Mouse (Mus musculus) midbrain, embryonic 13.5 days (tissue): ENCODE measurements around the gene Rps24. TPM values are rescaled to one million over a fixed set of nuclear protein-coding genes. Genes with fewer than 3 reads are reported as not detected.
A peak's percentile ranks its signal among the peaks of the same experiment; 100 is the strongest.
"Not testable (repeated sequence)": the region's sequence is repeated elsewhere in the genome, so short reads cannot be mapped to it uniquely, and the experiment has no call there.

Experiments
- ATAC-seq: fragments of 200-750 bp; cut with Nextera tagmentation; 2 replicates; pipeline ENCODE4 v1.8.0; 2017; ENCODE audit warnings: mild to moderate bottlenecking, moderate TSS enrichment, moderate library complexity
- H3K27ac ChIP-seq: fragments of 300-500 bp; sonication (generic); 2 replicates; pipeline ENCODE4 v1.5.1; 2015; ENCODE audit warnings: inconsistent platforms, mild to moderate bottlenecking, moderate library complexity
- H3K27me3 ChIP-seq: fragments of 300-500 bp; sonication (generic); 2 replicates; pipeline ENCODE4 v1.6.1; 2015; ENCODE audit warnings: mild to moderate bottlenecking, inconsistent platforms
- H3K36me3 ChIP-seq: fragments of 300-500 bp; sonication (generic); 2 replicates; pipeline ENCODE4 v1.6.1; 2015; ENCODE audit warnings: mild to moderate bottlenecking, inconsistent platforms
- H3K4me1 ChIP-seq: fragments of 300-500 bp; sonication (generic); replicated peaks from 2 replicates; pipeline ENCODE4 v1.6.1; 2015; ENCODE audit warnings: inconsistent platforms
- H3K4me2 ChIP-seq: fragments of 300-500 bp; sonication (generic); replicated peaks from 2 replicates; pipeline ENCODE4 v1.6.1; 2015; ENCODE audit warnings: moderate library complexity, mild to moderate bottlenecking, inconsistent platforms
- H3K4me3 ChIP-seq: fragments of 300-500 bp; sonication (generic); replicated peaks from 2 replicates; pipeline ENCODE4 v1.5.1; 2015; ENCODE audit warnings: mild to moderate bottlenecking, inconsistent platforms
- H3K9ac ChIP-seq: fragments of 300-500 bp; sonication (generic); replicated peaks from 2 replicates; pipeline ENCODE4 v1.6.1; 2015; ENCODE audit warnings: mild to moderate bottlenecking, inconsistent platforms
- H3K9me3 ChIP-seq: fragments of 300-500 bp; sonication (generic); 2 replicates; pipeline ENCODE4 v1.6.1; 2016; ENCODE audit warnings: mild to moderate bottlenecking, inconsistent platforms
- WGBS: fragments of 180-500 bp; shearing (Covaris S2); methylation state at CpG from one replicate; pipeline ENCODE4 v1.1.7; 2015; 5-methylcytosine and 5-hydroxymethylcytosine counted together
- polyA plus RNA-seq: library from polyadenylated mRNA; unstranded; fragments of >200 nt; fragmentation: Nextera tagmentation; extraction: Ambion mirVana; gene quantifications from 2 replicates; pipeline ENCODE4 v1.2.1, GENCODE M21; 2015

The Rps24 gene
- 677 and 688 TPM in 2 replicates for polyA plus RNA-seq

DNA sequence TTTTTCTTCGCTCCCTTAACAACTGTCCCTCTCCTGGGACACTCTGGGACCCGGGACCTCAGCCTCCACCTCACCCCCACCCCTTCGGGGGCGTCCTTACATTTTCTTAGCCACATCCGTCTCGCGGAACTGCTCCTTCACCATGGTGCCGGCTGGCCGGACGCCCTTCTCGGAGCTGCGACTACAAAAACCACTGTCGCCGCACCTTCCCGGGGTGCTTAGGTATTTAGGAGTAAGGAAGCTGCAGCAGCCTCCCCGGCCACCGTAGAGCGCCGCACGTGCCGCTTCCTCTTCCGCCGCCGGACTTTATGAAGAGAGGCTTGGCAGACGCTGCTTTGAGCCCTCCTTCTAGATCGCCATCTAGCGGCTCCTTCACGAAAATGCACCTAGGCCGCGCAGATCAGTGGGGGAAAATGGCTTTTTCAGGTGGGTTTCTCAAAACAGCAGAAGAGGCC is at the start of gene Rps24, which contains the start of gene Polr3a:
TSS of gene Rps24 (plus strand) at position 353 of the 455 bp plus-strand sequence.
TSS of gene Polr3a (minus strand) at position 286 of the 455 bp plus-strand sequence.
- Histone ChIP-seq H3K9ac (peak within 1 kb of the TSS; percentile 80), H3K27ac (0 out of 2 replicates have a peak within 1 kb of the TSS, but pooled peaks have one; percentile 22), H3K27me3 (no peaks in the 10 kb centered on the region), H3K36me3 (peaks cover 28% of the 10 kb centered on the region), H3K4me1 (peaks cover 19% of the 10 kb centered on the region), H3K9me3 (no peaks in the 10 kb centered on the region), H3K4me3 (peak within 1 kb of the TSS; percentile 88), H3K4me2 (peak within 1 kb of the TSS; percentile 80)
- ATAC-seq = peak; percentile 64
- WGBS = 0% methylated on average over 30 of the region's 30 CpGs

GRCm38 (mm10) chr14:24443529-24443928 is 43.4 kb upstream of the Rps24 start:
- ATAC-seq, H3K4me2 ChIP-seq, H3K4me1 ChIP-seq, H3K9ac ChIP-seq, H3K4me3 ChIP-seq, H3K9me3 ChIP-seq, H3K27me3 ChIP-seq, H3K27ac ChIP-seq: not testable (repeated sequence)
- 92% methylated on average over 4 of the region's 4 CpGs for WGBS
- H3K36me3 ChIP-seq = peaks cover 32% of the 10 kb centered on the region

DNA sequence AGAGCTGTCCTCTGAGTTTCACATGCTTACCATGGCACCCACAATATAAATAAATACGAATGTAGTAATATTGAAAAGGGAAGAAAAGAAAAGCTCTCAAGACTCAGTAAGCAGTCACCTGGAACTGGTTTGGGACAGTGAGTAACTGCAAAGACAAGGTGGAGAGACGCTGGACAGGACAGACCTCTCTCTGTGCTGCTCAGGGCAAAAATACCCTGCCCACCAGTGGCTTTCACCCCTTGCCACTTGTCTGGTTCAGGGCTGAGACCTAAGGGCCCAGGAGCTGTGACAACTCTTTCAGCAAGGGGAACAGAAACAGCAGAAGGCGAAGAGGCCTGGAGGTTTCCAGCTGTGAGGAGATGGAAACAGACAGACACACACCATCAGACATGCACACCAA is 28.7 kb upstream of the Rps24 start:
- H3K4me3 ChIP-seq = no peak overlapping the region
- H3K4me1 ChIP-seq = no peaks in the 10 kb centered on the region
- no peaks in the 10 kb centered on the region for H3K27me3 ChIP-seq
- peaks cover 100% of the 10 kb centered on the region for H3K36me3 ChIP-seq
- no peaks in the 10 kb centered on the region for H3K9me3 ChIP-seq
- no peak overlapping the region for H3K9ac ChIP-seq
- ATAC-seq = no peak
- H3K27ac ChIP-seq = no peak overlapping the region
- WGBS = 96% methylated on average over 3 of the region's 3 CpGs
- H3K4me2 ChIP-seq = no peak overlapping the region

DNA sequence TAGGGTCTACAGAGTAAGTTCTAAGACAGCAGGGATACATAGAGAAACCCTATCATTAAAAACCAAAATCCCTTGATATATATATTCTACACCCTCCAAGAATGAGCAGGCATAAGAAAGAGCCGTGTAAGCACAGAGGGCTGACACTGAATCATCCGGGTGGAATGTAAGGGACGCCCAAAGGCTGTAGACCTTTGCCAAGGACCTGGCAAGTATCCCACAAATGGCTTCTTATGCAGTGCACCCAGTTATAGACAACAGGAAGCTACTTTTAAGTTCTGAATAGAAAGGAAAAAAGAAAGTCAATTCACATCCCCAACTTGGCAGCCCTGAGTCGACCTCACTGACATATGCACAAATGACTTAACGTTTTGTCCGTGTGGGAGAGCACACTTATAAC is 18.1 kb upstream of the Rps24 start:
- peaks cover 100% of the 10 kb centered on the region for H3K36me3 ChIP-seq
- no peaks in the 10 kb centered on the region for H3K4me1 ChIP-seq
- no peak overlapping the region for H3K4me3 ChIP-seq
- 94% methylated on average over 6 of the region's 6 CpGs for WGBS
- no peak for ATAC-seq
- H3K4me2 ChIP-seq = no peak overlapping the region
- no peaks in the 10 kb centered on the region for H3K9me3 ChIP-seq
- H3K27me3 ChIP-seq = no peaks in the 10 kb centered on the region
- H3K9ac ChIP-seq = no peak overlapping the region
- H3K27ac ChIP-seq = no peak overlapping the region

DNA sequence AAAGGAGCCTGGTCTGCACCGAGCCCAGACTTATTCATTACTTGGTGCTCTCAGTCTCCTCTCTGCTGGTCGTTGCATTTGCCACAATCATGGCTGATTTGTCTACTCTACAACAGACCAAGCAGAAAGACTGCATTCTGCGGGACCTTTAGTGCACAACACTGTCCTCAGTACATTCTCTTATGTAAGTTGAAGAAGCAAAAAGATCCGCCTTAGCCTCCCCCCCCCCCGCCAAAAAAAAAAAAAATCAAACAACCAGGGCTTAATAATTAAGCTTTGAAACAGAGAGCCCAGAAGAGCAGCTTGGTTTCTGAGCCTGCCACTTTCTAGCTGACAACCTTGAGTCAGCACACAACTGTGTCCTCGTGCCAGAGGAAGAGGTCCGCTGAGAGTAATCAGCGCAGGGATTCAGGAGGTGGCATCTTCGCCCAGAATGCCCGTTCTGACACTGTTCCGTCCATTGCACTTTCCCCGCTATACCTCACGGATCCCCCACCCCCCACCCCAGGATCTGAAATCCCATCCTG is 621 bp upstream of the Rps24 start:
- Histone ChIP-seq H3K36me3 (peaks cover 33% of the 10 kb centered on the region), H3K9me3 (no peaks in the 10 kb centered on the region), H3K4me3 (peak overlapping the region; percentile 88), H3K4me1 (peaks cover 14% of the 10 kb centered on the region), H3K27me3 (no peaks in the 10 kb centered on the region), H3K4me2 (peak overlapping the region; percentile 80), H3K9ac (peak overlapping the region; percentile 80), H3K27ac (0 out of 2 replicates have a peak overlapping the region, but pooled peaks have one; percentile 22)
- ATAC-seq = peak; percentile 29
- WGBS = 7% methylated on average over 13 of the region's 13 CpGs

- not testable (repeated sequence) for H3K9ac ChIP-seq
Observed at GRCm38 (mm10) chr14:24489772-24490171, 2.8 kb downstream of the Rps24 start.

GRCm38 (mm10) chr14:24490468-24491265 is 3.7 kb downstream of the Rps24 start:
- peaks cover 35% of the 10 kb centered on the region for H3K36me3 ChIP-seq
- peak overlapping the region; percentile 97 for H3K9ac ChIP-seq
- H3K9me3 ChIP-seq = no peaks in the 10 kb centered on the region
- H3K4me3 ChIP-seq = peak overlapping the region; percentile 95
- no peaks in the 10 kb centered on the region for H3K27me3 ChIP-seq
- peak; percentile 92 for ATAC-seq
- under 1% methylated on average over 64 of the region's 64 CpGs for WGBS
- peak overlapping the region; percentile 94 for H3K4me2 ChIP-seq
- peak overlapping the region; percentile 82 for H3K27ac ChIP-seq
- H3K4me1 ChIP-seq = peaks cover 47% of the 10 kb centered on the region

More at GRCm38 (mm10) chr14:24489772-24490171, 2.8 kb downstream of the Rps24 start:
- not testable (repeated sequence) for ATAC-seq, H3K4me3 ChIP-seq, H3K27me3 ChIP-seq, H3K27ac ChIP-seq, H3K4me2 ChIP-seq, H3K9me3 ChIP-seq
- 91% methylated on average over 7 of the region's 7 CpGs for WGBS
- Histone ChIP-seq H3K36me3 (peaks cover 27% of the 10 kb centered on the region), H3K4me1 (peaks cover 48% of the 10 kb centered on the region)

- WGBS = 6% methylated on average over 11 of the region's 11 CpGs
- peaks cover 40% of the 10 kb centered on the region for H3K4me1 ChIP-seq
- H3K4me3 ChIP-seq = peak overlapping the region; percentile 95
- no peaks in the 10 kb centered on the region for H3K9me3 ChIP-seq
- peaks cover 43% of the 10 kb centered on the region for H3K36me3 ChIP-seq
- H3K27me3 ChIP-seq = no peaks in the 10 kb centered on the region
- H3K4me2 ChIP-seq = peak overlapping the region; percentile 94
- peak; percentile 3; the same call in 1 of the 2 replicates for ATAC-seq
- H3K27ac ChIP-seq = peak overlapping the region; percentile 82
- H3K9ac ChIP-seq = peak overlapping the region; percentile 97
Observed at GRCm38 (mm10) chr14:24491266-24491981, 4.5 kb downstream of the Rps24 start.

GRCm38 (mm10) chr14:24493256-24493655 is 6.3 kb downstream of the Rps24 start:
- no peaks in the 10 kb centered on the region for H3K9me3 ChIP-seq
- no peaks in the 10 kb centered on the region for H3K27me3 ChIP-seq
- 86% methylated on average over 9 of the region's 9 CpGs for WGBS
- H3K4me1 ChIP-seq = peaks cover 40% of the 10 kb centered on the region
- H3K27ac ChIP-seq = no peak overlapping the region
- ATAC-seq = no peak
- 0 out of 2 replicates have a peak overlapping the region, but pooled peaks have one; percentile 2 for H3K4me3 ChIP-seq
- no peak overlapping the region for H3K9ac ChIP-seq
- peaks cover 61% of the 10 kb centered on the region for H3K36me3 ChIP-seq
- H3K4me2 ChIP-seq = peak overlapping the region; percentile 94

- no peak overlapping the region for H3K27ac ChIP-seq
- H3K36me3 ChIP-seq = peaks cover 72% of the 10 kb centered on the region
- WGBS = 93% methylated on average over 1 of the region's 1 CpGs
Observed at GRCm38 (mm10) chr14:24496507-24496906, 9.6 kb downstream of the Rps24 start.

GRCm38 (mm10) chr14:24497443-24497842 is 10.5 kb downstream of the Rps24 start:
- no peak overlapping the region for H3K4me2 ChIP-seq
- 0 out of 2 replicates have a peak overlapping the region, but pooled peaks have one; percentile 7 for H3K27ac ChIP-seq
- H3K9me3 ChIP-seq = no peaks in the 10 kb centered on the region
- no peaks in the 10 kb centered on the region for H3K27me3 ChIP-seq
- 87% methylated on average over 1 of the region's 1 CpGs for WGBS
- ATAC-seq = no peak
- H3K4me3 ChIP-seq = no peak overlapping the region
- H3K9ac ChIP-seq = peak overlapping the region; percentile 11; the same call in 1 of the 2 replicates
- H3K4me1 ChIP-seq = peaks cover 40% of the 10 kb centered on the region
- peaks cover 67% of the 10 kb centered on the region for H3K36me3 ChIP-seq

More at GRCm38 (mm10) chr14:24496507-24496906, 9.6 kb downstream of the Rps24 start:
- H3K4me3 ChIP-seq = no peak overlapping the region
- H3K4me2 ChIP-seq = no peak overlapping the region
- no peaks in the 10 kb centered on the region for H3K9me3 ChIP-seq
- no peaks in the 10 kb centered on the region for H3K27me3 ChIP-seq
- H3K9ac ChIP-seq = no peak overlapping the region
- no peak for ATAC-seq
- H3K4me1 ChIP-seq = peaks cover 44% of the 10 kb centered on the region
